In the genomic region with DNA sequence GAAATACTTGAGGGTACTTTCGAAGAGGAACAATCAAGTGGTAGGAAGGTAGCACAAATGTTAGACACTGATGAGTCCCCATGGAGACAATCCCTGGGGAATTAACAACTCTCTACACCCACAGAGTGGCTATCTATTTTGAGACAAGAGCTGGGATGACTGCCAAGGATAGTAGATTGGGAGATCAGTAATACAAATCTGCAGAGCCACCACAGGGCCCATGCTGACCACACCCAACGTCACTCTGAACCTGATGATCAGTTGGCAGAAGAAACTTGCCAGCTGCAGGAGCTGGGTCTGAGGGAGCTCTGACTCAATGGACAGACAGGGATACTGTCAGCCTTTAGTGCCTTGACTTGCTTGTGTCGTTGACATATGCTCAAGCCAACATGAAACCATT, we compare ENCODE assay signal across 21 mouse cellular contexts.
DNase-seq lines count a peak whose midpoint lies in the region; ATAC-seq and TF ChIP-seq lines count a peak whose summit lies in the region.
"Had no signal": no experiment of that assay in that cellular context is flagged by ENCODE, and none has a peak within 500 bp of the region (broad histone marks: within the 10 kb centered on the region; RNA-seq: fewer than 3 reads in every experiment).

No protein-coding gene starts in this region.

- no peak for TF ChIP-seq CTCF in layer of hippocampus, adult 2 months (conservative IDR thresholded peaks at IDR 0.05)

- WGBS in forebrain, embryonic 11.5 days = 87% methylated on average over 3 of the region's 3 CpGs

- no peaks in the 10 kb centered on the region for H3K9me3 ChIP-seq in forebrain, embryonic 11.5 days (ENCODE audit: control insufficient read depth, low read length)
- H3K9me3 ChIP-seq: embryonic facial prominence, embryonic 13.5 days; midbrain, embryonic 15.5 days; stomach, embryonic 15.5 days had no signal

- intact Hi-C loops in left cerebral cortex, postnatal 36 days (cut with DNase I) = no loop called here

- no peak for ATAC-seq in forebrain, embryonic 11.5 days (replicated peaks; ENCODE audit: low FRiP score)
- ATAC-seq: forebrain, postnatal 0 days; hindbrain, postnatal 0 days; intestine, postnatal 0 days; midbrain, embryonic 15.5 days had no signal

- no peaks in the 10 kb centered on the region for H3K27me3 ChIP-seq in forebrain, embryonic 11.5 days (ENCODE audit: control insufficient read depth, insufficient read depth, low read length)
- H3K27me3 ChIP-seq: embryonic facial prominence, embryonic 13.5 days; megakaryocyte, embryonic 14.5 days; midbrain, embryonic 15.5 days; stomach, embryonic 15.5 days had no signal

- no peaks in the 10 kb centered on the region for H3K36me3 ChIP-seq in forebrain, embryonic 11.5 days (ENCODE audit: control insufficient read depth, insufficient read depth, low read length)
- H3K36me3 ChIP-seq: embryonic facial prominence, embryonic 13.5 days; midbrain, embryonic 15.5 days; stomach, embryonic 15.5 days had no signal

- H3K9ac ChIP-seq in forebrain, embryonic 11.5 days (ENCODE audit: low read length) = no peak overlapping the region
- H3K9ac ChIP-seq: embryonic facial prominence, embryonic 13.5 days; forebrain, postnatal 0 days; midbrain, embryonic 15.5 days; stomach, embryonic 15.5 days had no signal

- H3K4me3 ChIP-seq in layer of hippocampus, adult 2 months = no peak overlapping the region
- no peak overlapping the region for H3K4me3 ChIP-seq in forebrain, embryonic 11.5 days (ENCODE audit: low read depth, low read length)
- H3K4me3 ChIP-seq: embryonic facial prominence, embryonic 13.5 days; megakaryocyte, embryonic 14.5 days; midbrain, embryonic 15.5 days; stomach, embryonic 15.5 days had no signal

- DNase-seq in layer of hippocampus, adult 2 months (ENCODE audit: low spot score in 2 of 2) = peak; percentile 30 to 41
- no peak for DNase-seq in layer of hippocampus, postnatal 25 days (ENCODE audit: extremely low spot score in 1 of 2, low spot score in 1 of 2)
- DNase-seq in 3T3-L1 (ENCODE audit: low read depth, low spot score) = peak; percentile 74
- peak; percentile 30 for DNase-seq in adipocyte (ENCODE audit: low spot score)
- DNase-seq in left cerebral cortex, postnatal 36 days (ENCODE audit: low spot score in 2 of 2) = peak; percentile 10 to 40
- DNase-seq in forebrain, embryonic 11.5 days (ENCODE audit: low spot score) = no peak
- no peak for DNase-seq in kidney, adult 18-20 months
- DNase-seq: adrenal gland, adult 8-10 months; cerebellum, adult 9-11 months; forebrain, postnatal 0 days; gastrocnemius, postnatal 36 days; lung, adult 18-20 months; lung, postnatal 14 days; thymus, adult 2 months had no signal

- no peaks in the 10 kb centered on the region for H3K4me1 ChIP-seq in forebrain, embryonic 11.5 days (replicated peaks; ENCODE audit: control insufficient read depth, insufficient read depth, low read length)
- H3K4me1 ChIP-seq: megakaryocyte, embryonic 14.5 days; midbrain, embryonic 15.5 days had no signal

- H3K27ac ChIP-seq in layer of hippocampus, adult 2 months = peak overlapping the region; percentile 28; the same call in 1 of the 2 replicates
- no peak overlapping the region for H3K27ac ChIP-seq in forebrain, embryonic 11.5 days (ENCODE audit: low read depth, low read length)
- H3K27ac ChIP-seq: embryonic facial prominence, embryonic 13.5 days; hindbrain, postnatal 0 days; midbrain, embryonic 15.5 days; stomach, embryonic 15.5 days had no signal

- H3K4me2 ChIP-seq in forebrain, embryonic 11.5 days (ENCODE audit: low read depth, low read length, severe bottlenecking) = no peak overlapping the region
- H3K4me2 ChIP-seq: embryonic facial prominence, embryonic 13.5 days; liver, embryonic 11.5 days; midbrain, embryonic 15.5 days; stomach, embryonic 15.5 days had no signal

Comparison
In these comparisons a context has a peak if more than half of its experiments do, and no peak if none do; other contexts are left out.
1. DNase-seq: peak in layer of hippocampus, adult 2 months (2 of 2), 3T3-L1 (single experiment), adipocyte (single experiment) and left cerebral cortex, postnatal 36 days (2 of 2); none in layer of hippocampus, postnatal 25 days (0 of 2), forebrain, embryonic 11.5 days (single experiment) and kidney, adult 18-20 months (single experiment).